Mouse (Mus musculus): ENCODE measurements at regions not wholly inside any gene's neighbourhood (a gene's known extent, or its start where the extent isn't known, plus 50 kb on each side); places are given as distances from the start of the nearest gene placed in this dataset.
A peak's percentile ranks its signal among the peaks of the same experiment; 100 is the strongest.
"Not testable (repeated sequence)": the region's sequence is repeated elsewhere in the genome, so short reads cannot be mapped to it uniquely, and the experiment has no call there.

DNA sequence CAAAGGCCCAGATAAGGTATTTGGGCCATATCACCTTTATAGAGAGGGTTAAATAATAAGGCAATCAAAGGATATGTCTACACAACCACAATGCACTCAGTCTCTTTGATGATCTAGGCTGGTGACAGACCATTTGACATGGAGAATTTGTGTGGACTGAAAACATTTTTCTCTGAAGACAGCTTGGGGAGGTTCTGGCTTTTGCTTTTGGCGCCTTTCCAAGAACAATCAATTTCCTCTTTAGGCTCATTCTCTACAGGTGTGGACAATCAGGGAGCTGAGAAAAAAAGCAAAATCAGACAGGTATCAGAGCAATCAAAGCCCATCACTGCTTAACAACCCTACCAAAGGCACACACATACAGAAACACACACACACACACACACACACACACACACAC lies 325.8 kb downstream of the Abcc12 start:
- no peak overlapping the region for H3K27ac ChIP-seq (ENCODE audit: low read depth)
- no peak overlapping the region for H3K4me2 ChIP-seq (ENCODE audit: low read depth, low read length)
- H3K4me3 ChIP-seq (ENCODE audit: low read depth, low read length): no peak overlapping the region
- no peaks in the 10 kb centered on the region for H3K36me3 ChIP-seq (replicated peaks; ENCODE audit: insufficient read depth, low read length)
- no peak for ATAC-seq
- no peak overlapping the region for H3K9ac ChIP-seq (replicated peaks)
- 71% methylated on average over 1 of the region's 1 CpGs for WGBS (ENCODE audit: insufficient replicate concordance)
- no peak for DNase-seq
- no peaks in the 10 kb centered on the region for H3K9me3 ChIP-seq (ENCODE audit: low read length)
- no peaks in the 10 kb centered on the region for H3K27me3 ChIP-seq (ENCODE audit: insufficient read depth, low read length)
- TF ChIP-seq CTCF (IDR thresholded peaks at IDR 0.05; ENCODE audit: low read depth) (no peak), EP300 (IDR thresholded peaks at IDR 0.05; ENCODE audit: low read depth) (no peak)
- no peaks in the 10 kb centered on the region for H3K4me1 ChIP-seq (ENCODE audit: insufficient read depth)

GRCm38 (mm10) chr8:86252696-86253355 lies 327.7 kb downstream of the Abcc12 start:
- 67% methylated on average over 4 of the region's 4 CpGs for WGBS (ENCODE audit: insufficient replicate concordance)
- no peak overlapping the region for H3K27ac ChIP-seq (ENCODE audit: low read depth)
- no peaks in the 10 kb centered on the region for H3K36me3 ChIP-seq (replicated peaks; ENCODE audit: insufficient read depth, low read length)
- H3K4me3 ChIP-seq (ENCODE audit: low read depth, low read length): no peak overlapping the region
- no peak for DNase-seq
- H3K4me1 ChIP-seq (ENCODE audit: insufficient read depth): no peaks in the 10 kb centered on the region
- no peak for TF ChIP-seq EP300 (IDR thresholded peaks at IDR 0.05; ENCODE audit: low read depth)
- TF ChIP-seq CTCF (IDR thresholded peaks at IDR 0.05; ENCODE audit: low read depth): no peak
- H3K4me2 ChIP-seq (ENCODE audit: low read depth, low read length): no peak overlapping the region
- H3K9ac ChIP-seq (replicated peaks): no peak overlapping the region
- no peaks in the 10 kb centered on the region for H3K9me3 ChIP-seq (ENCODE audit: low read length)
- ATAC-seq: no peak
- H3K27me3 ChIP-seq (ENCODE audit: insufficient read depth, low read length): no peaks in the 10 kb centered on the region

GRCm38 (mm10) chr8:86234696-86235095 lies 345.8 kb downstream of the Abcc12 start:
- ATAC-seq (no peak), DNase-seq (no peak)
- 79% methylated on average over 4 of the region's 4 CpGs for WGBS (ENCODE audit: insufficient replicate concordance)

DNA sequence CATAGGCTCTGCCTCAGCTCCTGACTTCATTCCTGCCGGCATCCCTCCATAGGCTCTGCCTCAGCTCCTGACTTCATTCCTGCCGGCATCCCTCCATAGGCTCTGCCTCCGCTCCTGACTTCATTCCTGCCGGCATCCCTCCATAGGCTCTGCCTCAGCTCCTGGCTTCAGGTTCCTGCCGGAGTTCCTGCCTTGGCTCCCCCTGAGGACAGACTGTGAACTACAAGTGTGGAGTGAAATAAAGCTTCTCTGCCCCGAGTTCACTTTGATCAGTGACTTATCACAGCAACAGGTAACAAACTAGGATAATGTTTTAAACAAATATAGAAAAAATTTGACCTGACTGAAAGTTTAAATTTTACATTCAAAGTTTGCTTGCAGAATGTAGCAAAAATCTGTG lies 348.5 kb downstream of the Abcc12 start:
- 0 out of 2 replicates have a peak, but pooled peaks have one; percentile 14 for TF ChIP-seq CTCF (IDR thresholded peaks at IDR 0.05; ENCODE audit: low read depth)
- H3K4me1 ChIP-seq (ENCODE audit: insufficient read depth); ATAC-seq; H3K4me3 ChIP-seq (ENCODE audit: low read depth, low read length); H3K9me3 ChIP-seq (ENCODE audit: low read length); H3K9ac ChIP-seq (replicated peaks); H3K36me3 ChIP-seq (replicated peaks; ENCODE audit: insufficient read depth, low read length); DNase-seq; H3K27ac ChIP-seq (ENCODE audit: low read depth); H3K4me2 ChIP-seq (ENCODE audit: low read depth, low read length); H3K27me3 ChIP-seq (ENCODE audit: insufficient read depth, low read length): not testable (repeated sequence)
- 73% methylated on average over 6 of the region's 6 CpGs for WGBS (ENCODE audit: insufficient replicate concordance)

More at GRCm38 (mm10) chr8:86234696-86235095, 345.8 kb downstream of the Abcc12 start:
- Histone ChIP-seq H3K4me2 (ENCODE audit: low read depth, low read length) (no peak overlapping the region), H3K4me3 (ENCODE audit: low read depth, low read length) (no peak overlapping the region), H3K27me3 (ENCODE audit: insufficient read depth, low read length) (no peaks in the 10 kb centered on the region), H3K27ac (ENCODE audit: low read depth) (no peak overlapping the region), H3K36me3 (replicated peaks; ENCODE audit: insufficient read depth, low read length) (no peaks in the 10 kb centered on the region), H3K9ac (replicated peaks) (no peak overlapping the region), H3K4me1 (ENCODE audit: insufficient read depth) (no peaks in the 10 kb centered on the region), H3K9me3 (ENCODE audit: low read length) (no peaks in the 10 kb centered on the region)
- TF ChIP-seq CTCF (IDR thresholded peaks at IDR 0.05; ENCODE audit: low read depth) (no peak), EP300 (IDR thresholded peaks at IDR 0.05; ENCODE audit: low read depth) (no peak)

DNA sequence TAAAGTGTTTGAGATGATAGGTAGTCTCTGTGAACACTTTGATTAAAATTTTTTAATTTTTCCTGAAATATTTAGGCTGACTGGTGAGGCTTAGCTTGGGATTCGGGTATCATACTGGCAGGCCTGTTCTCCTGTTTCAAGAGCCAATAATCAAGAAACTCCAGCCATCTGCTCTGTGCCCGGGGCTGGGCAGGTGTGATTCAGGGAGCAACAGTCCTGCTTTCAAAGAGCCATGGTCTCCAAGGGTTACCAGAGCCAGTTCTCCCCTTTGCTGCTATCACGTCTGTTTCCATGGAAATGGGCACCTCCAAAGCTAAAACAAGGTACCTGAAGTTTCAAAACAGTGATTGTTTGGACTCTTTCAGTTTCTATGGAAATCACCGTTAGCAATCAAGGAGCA lies 355.6 kb downstream of the Abcc12 start:
- no peaks in the 10 kb centered on the region for H3K9me3 ChIP-seq (ENCODE audit: low read length)
- H3K4me3 ChIP-seq (ENCODE audit: low read depth, low read length): no peak overlapping the region
- no peaks in the 10 kb centered on the region for H3K27me3 ChIP-seq (ENCODE audit: insufficient read depth, low read length)
- no peaks in the 10 kb centered on the region for H3K4me1 ChIP-seq (ENCODE audit: insufficient read depth)
- ATAC-seq: no peak
- no peak overlapping the region for H3K4me2 ChIP-seq (ENCODE audit: low read depth, low read length)
- H3K36me3 ChIP-seq (replicated peaks; ENCODE audit: insufficient read depth, low read length): no peaks in the 10 kb centered on the region
- 57% methylated on average over 4 of the region's 4 CpGs for WGBS (ENCODE audit: insufficient replicate concordance)
- H3K9ac ChIP-seq (replicated peaks): no peak overlapping the region
- no peak overlapping the region for H3K27ac ChIP-seq (ENCODE audit: low read depth)
- DNase-seq: no peak
- TF ChIP-seq CTCF (IDR thresholded peaks at IDR 0.05; ENCODE audit: low read depth) (no peak), EP300 (IDR thresholded peaks at IDR 0.05; ENCODE audit: low read depth) (no peak)

GRCm38 (mm10) chr8:86222715-86223114 lies 357.8 kb downstream of the Abcc12 start:
- ATAC-seq: no peak

More at GRCm38 (mm10) chr8:86222715-86223114, 357.8 kb downstream of the Abcc12 start:
- WGBS (ENCODE audit: insufficient replicate concordance): 83% methylated on average over 7 of the region's 7 CpGs
- Histone ChIP-seq H3K9ac (replicated peaks) (no peak overlapping the region), H3K4me2 (ENCODE audit: low read depth, low read length) (no peak overlapping the region), H3K9me3 (ENCODE audit: low read length) (no peaks in the 10 kb centered on the region), H3K4me3 (ENCODE audit: low read depth, low read length) (no peak overlapping the region), H3K27me3 (ENCODE audit: insufficient read depth, low read length) (no peaks in the 10 kb centered on the region), H3K27ac (ENCODE audit: low read depth) (no peak overlapping the region), H3K36me3 (replicated peaks; ENCODE audit: insufficient read depth, low read length) (no peaks in the 10 kb centered on the region), H3K4me1 (ENCODE audit: insufficient read depth) (no peaks in the 10 kb centered on the region)
- DNase-seq: no peak
- no peak for TF ChIP-seq CTCF (IDR thresholded peaks at IDR 0.05; ENCODE audit: low read depth)
- TF ChIP-seq EP300 (IDR thresholded peaks at IDR 0.05; ENCODE audit: low read depth): no peak
